Mouse (Mus musculus) embryo, embryonic 11.5 days (tissue): ENCODE data around the gene Sh3yl1.

Experiments used
- DNase-seq: peaks from one replicate; pipeline ENCODE4 v3.0.0-alpha.2; 2012; ENCODE audit warnings: low read depth, low spot score

The Sh3yl1 gene

GRCm38 (mm10) chr12:30943057-30943986 is 31.9 kb downstream of the Sh3yl1 start:
- DNase-seq: no peak

GRCm38 (mm10) chr12:30944197-30944596 is 32.7 kb downstream of the Sh3yl1 start:
- DNase-seq: no peak

- DNase-seq: no peak
Observed at GRCm38 (mm10) chr12:30970700-30971099, 59.2 kb downstream of the Sh3yl1 start.

GRCm38 (mm10) chr12:31003795-31004194 is 92.3 kb downstream of the Sh3yl1 start:
- DNase-seq: no peak

GRCm38 (mm10) chr12:31005010-31005409 is 93.5 kb downstream of the Sh3yl1 start:
- DNase-seq: peak; percentile 72

GRCm38 (mm10) chr12:31008171-31008570 is 96.7 kb downstream of the Sh3yl1 start:
- DNase-seq: peak; percentile 32
